Comparison of ENCODE assay signal across 8 mouse cellular contexts in the genomic region with DNA sequence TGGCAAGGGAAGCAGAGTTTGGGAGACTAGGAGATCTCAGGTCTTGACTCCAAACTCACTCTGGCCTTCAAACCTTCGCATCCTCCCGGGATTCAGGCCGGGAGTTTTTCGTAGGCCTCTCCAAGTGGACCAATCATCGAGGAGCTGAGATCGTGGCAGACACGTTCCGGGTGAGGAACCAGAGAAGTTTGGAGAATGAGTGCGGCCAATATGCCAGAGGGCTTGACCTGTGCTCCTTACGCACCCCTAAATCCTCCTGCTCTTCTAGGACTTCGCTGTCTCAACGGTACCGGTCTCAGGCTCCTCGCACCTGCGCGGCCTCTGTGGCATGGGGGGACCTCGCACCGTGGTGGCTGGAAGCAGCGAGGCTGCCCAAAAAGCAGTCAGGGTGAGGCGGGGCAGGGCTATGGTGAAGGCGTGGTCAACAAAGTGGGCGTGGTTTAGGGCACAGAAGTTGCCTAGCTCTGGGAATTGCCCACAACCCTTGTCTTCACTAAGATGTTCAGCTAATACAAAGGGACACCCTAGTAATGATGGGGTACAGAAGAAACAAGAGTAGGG. TPM values are rescaled to one million over a fixed set of nuclear protein-coding genes. Genes with fewer than 3 reads are reported as not detected.
DNase-seq lines count a peak whose midpoint lies in the region; ATAC-seq lines count a peak whose summit lies in the region.

No protein-coding gene starts in this region.

- H3K9ac ChIP-seq in liver, embryonic 12.5 days, result no peak overlapping the region
- H3K9ac ChIP-seq in forebrain, embryonic 13.5 days, result peak overlapping the region; percentile 90
- H3K9ac ChIP-seq in kidney, embryonic 16.5 days (replicated peaks; ENCODE audit: low read length), result peak overlapping the region; percentile 95
- H3K9ac ChIP-seq in midbrain, embryonic 12.5 days (replicated peaks), result peak overlapping the region; percentile 89

- no peak overlapping the region for H3K27ac ChIP-seq in liver, embryonic 12.5 days
- no peak overlapping the region for H3K27ac ChIP-seq in forebrain, embryonic 13.5 days
- no peak overlapping the region for H3K27ac ChIP-seq in kidney, embryonic 16.5 days (ENCODE audit: low read length)
- no peak overlapping the region for H3K27ac ChIP-seq in midbrain, embryonic 12.5 days (replicated peaks)

- peaks cover 41% of the 10 kb centered on the region for H3K27me3 ChIP-seq in liver, embryonic 12.5 days (replicated peaks)
- peaks cover 28% of the 10 kb centered on the region for H3K27me3 ChIP-seq in forebrain, embryonic 13.5 days
- no peaks in the 10 kb centered on the region for H3K27me3 ChIP-seq in kidney, embryonic 16.5 days (ENCODE audit: insufficient read depth, low read length)
- peaks cover 30% of the 10 kb centered on the region for H3K27me3 ChIP-seq in midbrain, embryonic 12.5 days

- no peak overlapping the region for H3K4me3 ChIP-seq in liver, embryonic 12.5 days
- H3K4me3 ChIP-seq in forebrain, embryonic 13.5 days, result peak overlapping the region; percentile 79
- H3K4me3 ChIP-seq in kidney, embryonic 16.5 days (ENCODE audit: low read length), result peak overlapping the region; percentile 93
- peak overlapping the region; percentile 68 for H3K4me3 ChIP-seq in midbrain, embryonic 12.5 days

- ATAC-seq in liver, embryonic 12.5 days, result no peak
- ATAC-seq in forebrain, embryonic 13.5 days, result no peak
- no peak for ATAC-seq in kidney, embryonic 16.5 days (ENCODE audit: low FRiP score, low TSS enrichment)
- ATAC-seq in midbrain, embryonic 12.5 days (ENCODE audit: low FRiP score, low read depth), result no peak

- peak; percentile 72 for DNase-seq in liver
- no peak for DNase-seq in adipocyte (ENCODE audit: low spot score)
- DNase-seq in layer of hippocampus, adult 8-10 months (ENCODE audit: low spot score in 2 of 2), result no peak
- no peak for DNase-seq in embryo, embryonic 11 days

- 62% methylated on average over 22 of the region's 22 CpGs for WGBS in liver, embryonic 12.5 days (ENCODE audit: insufficient replicate concordance)
- WGBS in forebrain, embryonic 13.5 days, result 60% methylated on average over 22 of the region's 22 CpGs
- WGBS in kidney, embryonic 16.5 days, result 56% methylated on average over 22 of the region's 22 CpGs
- WGBS in midbrain, embryonic 12.5 days, result 64% methylated on average over 22 of the region's 22 CpGs

- no peak overlapping the region for H3K4me2 ChIP-seq in liver, embryonic 12.5 days
- peak overlapping the region; percentile 91 for H3K4me2 ChIP-seq in forebrain, embryonic 13.5 days
- peak overlapping the region; percentile 84 for H3K4me2 ChIP-seq in kidney, embryonic 16.5 days (replicated peaks; ENCODE audit: low read depth, low read length)
- peak overlapping the region; percentile 81 for H3K4me2 ChIP-seq in midbrain, embryonic 12.5 days (replicated peaks)

- no peaks in the 10 kb centered on the region for H3K9me3 ChIP-seq in liver, embryonic 12.5 days (replicated peaks)
- H3K9me3 ChIP-seq in forebrain, embryonic 13.5 days (replicated peaks), result no peaks in the 10 kb centered on the region
- no peaks in the 10 kb centered on the region for H3K9me3 ChIP-seq in kidney, embryonic 16.5 days (ENCODE audit: low read length)
- no peaks in the 10 kb centered on the region for H3K9me3 ChIP-seq in midbrain, embryonic 12.5 days

- peaks cover 74% of the 10 kb centered on the region for H3K4me1 ChIP-seq in liver, embryonic 12.5 days
- peaks cover 47% of the 10 kb centered on the region for H3K4me1 ChIP-seq in forebrain, embryonic 13.5 days
- H3K4me1 ChIP-seq in kidney, embryonic 16.5 days (ENCODE audit: insufficient read depth, low read length), result peaks cover 43% of the 10 kb centered on the region
- peaks cover 43% of the 10 kb centered on the region for H3K4me1 ChIP-seq in midbrain, embryonic 12.5 days

- peaks cover 40% of the 10 kb centered on the region for H3K36me3 ChIP-seq in liver, embryonic 12.5 days
- H3K36me3 ChIP-seq in forebrain, embryonic 13.5 days (ENCODE audit: poor library complexity, severe bottlenecking), result peaks cover 47% of the 10 kb centered on the region
- peaks cover 49% of the 10 kb centered on the region for H3K36me3 ChIP-seq in kidney, embryonic 16.5 days (ENCODE audit: insufficient read depth, low read length)
- H3K36me3 ChIP-seq in midbrain, embryonic 12.5 days, result peaks cover 46% of the 10 kb centered on the region

RNA-seq across cellular contexts. Expression of gene Ddah2, which starts 2.0 kb away (rescaled TPM):
- polyA plus RNA-seq in liver, embryonic 12.5 days (2016; fragmentation: Nextera tagmentation; extraction: Ambion mirVana), result 49.0 and 49.1 TPM in 2 replicates
- 543 and 566 TPM in 2 replicates for polyA plus RNA-seq in forebrain, embryonic 13.5 days (2015; fragmentation: Nextera tagmentation; extraction: Ambion mirVana)
- 375 and 376 TPM in 2 replicates for polyA plus RNA-seq in kidney, embryonic 16.5 days (2015; fragmentation: Nextera tagmentation; extraction: Ambion mirVana)
- 595 and 615 TPM in 2 replicates for polyA plus RNA-seq in midbrain, embryonic 12.5 days (2016; fragmentation: Nextera tagmentation; extraction: Ambion mirVana)
- total RNA-seq in layer of hippocampus, adult 8-10 months (2022), result 10 to 100 TPM in 3 of 4 experiments, 1 to 10 TPM in 1; 8.8 to 20.3 (median 14.9) TPM

RNA-seq across cellular contexts. Expression of gene Ly6g6c, which starts 4.4 kb away (rescaled TPM):
- 0.41 and 0.44 TPM in 2 replicates for polyA plus RNA-seq in liver, embryonic 12.5 days (2016; fragmentation: Nextera tagmentation; extraction: Ambion mirVana)
- polyA plus RNA-seq in forebrain, embryonic 13.5 days (2015; fragmentation: Nextera tagmentation; extraction: Ambion mirVana), result not detected in 2 replicates
- polyA plus RNA-seq in kidney, embryonic 16.5 days (2015; fragmentation: Nextera tagmentation; extraction: Ambion mirVana), result not detected in 2 replicates
- polyA plus RNA-seq in midbrain, embryonic 12.5 days (2016; fragmentation: Nextera tagmentation; extraction: Ambion mirVana), result not detected in 2 replicates
- total RNA-seq in layer of hippocampus, adult 8-10 months (2022), result not detected

RNA-seq across cellular contexts. Expression of gene Mpig6b, which starts 5.2 kb away (rescaled TPM):
- polyA plus RNA-seq in liver, embryonic 12.5 days (2016; fragmentation: Nextera tagmentation; extraction: Ambion mirVana), result 7.3 and 8.7 TPM in 2 replicates
- 0.29 and 0.56 TPM in 2 replicates for polyA plus RNA-seq in forebrain, embryonic 13.5 days (2015; fragmentation: Nextera tagmentation; extraction: Ambion mirVana)
- 0.49 and 0.52 TPM in 2 replicates for polyA plus RNA-seq in kidney, embryonic 16.5 days (2015; fragmentation: Nextera tagmentation; extraction: Ambion mirVana)
- 0.52 and 0.93 TPM in 2 replicates for polyA plus RNA-seq in midbrain, embryonic 12.5 days (2016; fragmentation: Nextera tagmentation; extraction: Ambion mirVana)
- total RNA-seq in layer of hippocampus, adult 8-10 months (2022), result under 1 TPM in 1 of 4 experiments, not detected in 3; 0.48 TPM

RNA-seq across cellular contexts. Expression of gene Clic1, which starts 11.1 kb away (rescaled TPM):
- polyA plus RNA-seq in liver, embryonic 12.5 days (2016; fragmentation: Nextera tagmentation; extraction: Ambion mirVana), result 160 and 162 TPM in 2 replicates
- 141 and 147 TPM in 2 replicates for polyA plus RNA-seq in forebrain, embryonic 13.5 days (2015; fragmentation: Nextera tagmentation; extraction: Ambion mirVana)
- 341 and 345 TPM in 2 replicates for polyA plus RNA-seq in kidney, embryonic 16.5 days (2015; fragmentation: Nextera tagmentation; extraction: Ambion mirVana)
- 145 and 165 TPM in 2 replicates for polyA plus RNA-seq in midbrain, embryonic 12.5 days (2016; fragmentation: Nextera tagmentation; extraction: Ambion mirVana)
- 10 to 100 TPM in 2 of 4 experiments, 1 to 10 TPM in 2; 9.2 to 27.8 (median 15.9) TPM for total RNA-seq in layer of hippocampus, adult 8-10 months (2022)

RNA-seq across cellular contexts. Expression of gene Msh5, which starts 14.3 kb away (rescaled TPM):
- 4.0 and 4.8 TPM in 2 replicates for polyA plus RNA-seq in liver, embryonic 12.5 days (2016; fragmentation: Nextera tagmentation; extraction: Ambion mirVana)
- polyA plus RNA-seq in forebrain, embryonic 13.5 days (2015; fragmentation: Nextera tagmentation; extraction: Ambion mirVana), result 4.5 and 5.9 TPM in 2 replicates
- 4.5 and 6.9 TPM in 2 replicates for polyA plus RNA-seq in kidney, embryonic 16.5 days (2015; fragmentation: Nextera tagmentation; extraction: Ambion mirVana)
- polyA plus RNA-seq in midbrain, embryonic 12.5 days (2016; fragmentation: Nextera tagmentation; extraction: Ambion mirVana), result 6.9 and 7.6 TPM in 2 replicates
- 1 to 10 TPM; 1.1 to 2.1 (median 1.4) TPM for total RNA-seq in layer of hippocampus, adult 8-10 months (2022)
